Mouse (Mus musculus) megakaryocyte-erythroid progenitor cell, adult 5 weeks (primary cell): ENCODE results near the gene 1300017J02Rik. TPM values are rescaled to one million over a fixed set of nuclear protein-coding genes. Genes with fewer than 3 reads are reported as not detected.

ENCODE experiments used
- polyA plus RNA-seq: library from polyadenylated mRNA; stranded (reverse); fragments of >175 nt; gene quantifications from 2 replicates; pipeline ENCODE4 v1.2.3, GENCODE M21; 2012

1300017J02Rik gene
- polyA plus RNA-seq = 1.1 and 1.5 TPM in 2 replicates

GRCm38 (mm10) chr9:103304927-103305326 is at the start of gene 1300017J02Rik, which contains the start of gene Topbp1:
Gene 1300017J02Rik (minus strand): TSS chr9:103305082.
Gene Topbp1 (plus strand): TSS chr9:103305215.

DNA sequence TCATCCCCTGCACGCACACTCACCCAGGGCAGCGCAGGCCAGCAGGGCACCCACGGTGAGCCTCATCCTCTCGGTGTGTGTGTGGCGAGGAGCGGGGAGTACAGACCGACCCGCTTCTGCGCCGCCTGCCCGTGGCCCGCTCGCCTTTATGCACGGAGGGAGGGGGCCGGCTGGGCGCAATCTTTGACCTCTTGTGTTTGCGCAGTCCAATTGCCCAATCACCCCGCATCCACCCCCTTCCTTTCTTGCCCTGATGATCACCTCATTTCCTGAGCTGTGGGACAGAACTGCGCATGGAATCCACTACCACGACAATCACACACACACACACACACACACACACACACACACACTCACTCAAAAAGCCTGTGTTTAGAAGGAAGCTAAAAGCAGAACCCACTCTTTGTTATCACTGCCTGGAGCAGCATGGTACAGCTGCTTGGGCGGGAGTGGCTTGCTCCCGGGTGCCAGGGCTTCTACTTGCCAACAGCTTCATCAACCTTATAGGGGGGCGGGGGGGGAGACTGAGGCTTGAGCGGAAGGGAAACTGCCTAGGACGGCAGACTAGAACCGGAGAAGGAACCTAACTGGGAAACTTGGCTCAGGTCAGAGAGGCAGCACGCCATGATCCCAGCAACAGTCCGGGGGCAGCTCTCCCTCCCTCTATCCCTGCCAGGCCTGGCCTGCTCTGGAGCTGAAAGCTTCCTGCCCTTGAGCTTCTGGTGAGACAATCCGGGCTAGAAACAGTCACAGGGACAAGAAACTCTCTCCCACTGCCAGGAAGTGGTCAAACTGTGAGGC is 74.5 kb downstream of the 1300017J02Rik start, which contains the start of the genes Gm20425 and Trf:
Gm20425 (minus strand) TSS at position 157 of the 801 bp plus-strand sequence.
Trf (minus strand) TSS at position 294 of the 801 bp plus-strand sequence.

DNA sequence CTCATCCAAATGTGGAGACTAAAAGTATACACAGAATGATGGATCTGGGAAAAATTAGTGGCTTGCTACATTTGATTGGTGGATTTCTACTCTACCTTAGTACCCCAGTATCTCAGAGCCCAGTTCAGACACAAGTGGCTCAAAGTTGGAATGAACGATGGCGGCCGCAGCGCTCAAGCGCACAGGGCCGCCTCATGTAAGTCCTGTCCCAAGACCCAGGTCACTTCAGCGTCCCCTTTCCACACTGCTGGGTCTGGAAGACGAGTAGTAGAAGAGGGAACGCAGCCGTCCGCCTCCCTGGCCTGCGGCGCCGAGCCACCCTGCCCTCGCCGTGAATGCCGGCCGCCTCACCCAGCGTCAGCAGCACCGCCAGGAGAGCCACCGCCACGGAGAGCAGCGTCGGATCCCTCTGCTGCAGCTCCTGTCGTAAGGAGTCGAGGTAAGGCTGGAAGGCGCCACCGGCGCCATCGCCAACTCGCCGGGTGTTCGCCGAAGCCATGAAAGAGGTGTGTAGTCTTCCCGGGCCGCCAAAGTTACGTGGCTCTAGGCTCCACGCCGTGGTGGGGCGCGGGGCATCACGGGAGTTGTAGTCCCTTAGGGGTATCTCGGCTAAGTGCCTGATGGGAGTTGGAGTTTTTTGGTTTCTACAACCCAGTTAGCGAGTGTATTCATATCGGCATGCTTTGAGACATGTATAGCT is 103.2 kb downstream of the 1300017J02Rik start, which contains the start of gene Srprb:
Srprb (minus strand) TSS at position 577 of the 700 bp plus-strand sequence.

Other genes starting within 250 kb of the 1300017J02Rik start
- gene Rab6b, start 193.3 kb downstream of the 1300017J02Rik start, polyA plus RNA-seq = 4.4 and 4.6 TPM in 2 replicates
- gene Srprb, start 102.9 kb downstream of the 1300017J02Rik start, polyA plus RNA-seq = 31.3 and 33.7 TPM in 2 replicates
- gene Gm20425, start 74.8 kb downstream of the 1300017J02Rik start, polyA plus RNA-seq = 1.8 TPM in 1 of 2 replicates, not detected in the other
- gene Trf, start 74.6 kb downstream of the 1300017J02Rik start, polyA plus RNA-seq = 32.9 and 39.2 TPM in 2 replicates
- gene Topbp1, start 133 bp upstream of the 1300017J02Rik start, polyA plus RNA-seq = 38.4 and 45.0 TPM in 2 replicates
- gene Cdv3, start 60.8 kb upstream of the 1300017J02Rik start, polyA plus RNA-seq = 223 and 327 TPM in 2 replicates
- 3.1 and 4.7 TPM in 2 replicates for gene Bfsp2, start 175.3 kb upstream of the 1300017J02Rik start, polyA plus RNA-seq